Mouse (Mus musculus) lung, adult 2 months (tissue): Measurements from ENCODE around the gene Ddx50.

ENCODE experiments used
- CTCF ChIP-seq: fragments of 200-500 bp; IDR thresholded peaks from 2 replicates; pipeline ENCODE4 v1.5.1; 2011; ENCODE audit warnings: mild to moderate bottlenecking, low read length, control low read depth; ENCODE audit not compliant: insufficient read depth
- POLR2A ChIP-seq: fragments of 200-500 bp; IDR thresholded peaks from 2 replicates; pipeline ENCODE4 v1.6.1; 2011; ENCODE audit warnings: low read depth, mild to moderate bottlenecking, control low read depth, low read length, borderline replicate concordance; ENCODE audit errors: extremely low read depth

GRCm38 (mm10) chr10:62687032-62687674, 36.1 kb upstream of the Ddx50 start:
- TF ChIP-seq CTCF (no peak), POLR2A (no peak)
